Mouse (Mus musculus) C2C12 (cell line): ENCODE measurements at regions not wholly inside any gene's neighbourhood (a gene's known extent, or its start where the extent isn't known, plus 50 kb on each side); places are given as distances from the start of the nearest gene placed in this dataset.

ENCODE experiments used
- CTCF ChIP-seq: IDR thresholded peaks from one replicate; pipeline ENCODE4 v1.5.1; 2011; ENCODE audit not compliant: control insufficient read depth, insufficient read depth, insufficient read length
- MAX ChIP-seq: IDR thresholded peaks from one replicate; pipeline ENCODE4 v1.6.1; 2011; ENCODE audit warnings: mild to moderate bottlenecking, control low read depth
- MYOD1 ChIP-seq: IDR thresholded peaks from one replicate; pipeline ENCODE4 v1.6.1; 2011; ENCODE audit warnings: low read depth; ENCODE audit not compliant: control insufficient read depth, insufficient read length
- MYOG ChIP-seq: IDR thresholded peaks from one replicate; pipeline ENCODE4 v1.6.1; 2011; ENCODE audit not compliant: control insufficient read depth, insufficient read length; ENCODE audit errors: extremely low read depth

DNA sequence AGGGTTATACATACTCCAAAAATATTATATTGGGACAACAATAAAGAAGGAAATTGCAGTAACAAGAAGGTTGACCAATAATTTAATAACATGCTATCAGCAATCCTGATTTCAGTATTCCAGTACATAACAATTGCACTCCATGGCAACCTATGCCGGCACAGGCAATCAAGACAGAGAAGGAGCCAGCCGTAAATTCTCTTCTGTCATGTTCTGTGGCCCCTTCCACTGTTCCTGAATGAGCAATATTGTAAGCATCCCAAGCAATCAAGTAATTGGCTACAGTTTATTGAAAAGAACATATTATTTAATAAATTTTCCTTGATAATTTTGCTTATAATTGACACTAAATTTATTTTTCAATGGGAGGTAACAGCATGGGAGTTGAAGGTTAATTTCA is 345.8 kb downstream of the Arl4a start:
- TF ChIP-seq CTCF (no peak), MYOG (no peak), MYOD1 (no peak), MAX (no peak)
